Mouse (Mus musculus) spleen, adult 2 months (tissue): ENCODE data around the gene Dnal1. TPM values are rescaled to one million over a fixed set of nuclear protein-coding genes. Genes with fewer than 3 reads are reported as not detected.

ENCODE experiments used
- DNase-seq, 2 experiments: peaks; one replicate each; pipeline versions ENCODE4 v3.0.0 to v3.0.0-alpha.2; 2012 to 2021; ENCODE audit warnings: low spot score in 2 of 2, low read depth in 1 of 2
- H3K27ac ChIP-seq: fragments of 200-500 bp; 2 replicates; pipeline ENCODE4 v1.5.1; 2012; ENCODE audit warnings: low read length, inconsistent platforms; ENCODE audit not compliant: insufficient read depth
- H3K27me3 ChIP-seq: fragments of 200-500 bp; 2 replicates; pipeline ENCODE4 v1.6.1; 2012; ENCODE audit warnings: mild to moderate bottlenecking, moderate library complexity, low read length, inconsistent platforms; ENCODE audit not compliant: control insufficient read depth, insufficient read depth
- H3K36me3 ChIP-seq: fragments of 200-500 bp; 2 replicates; pipeline ENCODE4 v1.6.1; 2012; ENCODE audit warnings: mild to moderate bottlenecking, low read length, inconsistent platforms; ENCODE audit not compliant: control insufficient read depth, insufficient read depth
- H3K4me1 ChIP-seq: fragments of 200-500 bp; 2 replicates; pipeline ENCODE4 v1.6.1; 2011; ENCODE audit warnings: inconsistent platforms; ENCODE audit not compliant: control insufficient read depth, insufficient read depth, insufficient read length
- H3K4me3 ChIP-seq: fragments of 200-500 bp; 2 replicates; pipeline ENCODE4 v1.5.1; 2011; ENCODE audit warnings: mild to moderate bottlenecking, inconsistent platforms; ENCODE audit not compliant: insufficient read depth, insufficient read length; ENCODE audit errors: extremely low read depth
- CTCF ChIP-seq: fragments of 200-500 bp; IDR thresholded peaks from 2 replicates; pipeline ENCODE4 v1.5.1; 2011; ENCODE audit warnings: mild to moderate bottlenecking, inconsistent platforms; ENCODE audit not compliant: insufficient read depth, insufficient read length, insufficient replicate concordance; ENCODE audit errors: extremely low read depth
- POLR2A ChIP-seq: fragments of 200-500 bp; IDR thresholded peaks from 2 replicates; pipeline ENCODE4 v1.6.1; 2011; ENCODE audit warnings: low read depth, low read length, inconsistent platforms
- WGBS: fragments of 180-500 bp; shearing (Covaris S2); methylation state at CpG from one replicate; pipeline ENCODE4 v1.1.7; 2018; 5-methylcytosine and 5-hydroxymethylcytosine counted together
- polyA plus RNA-seq: library from polyadenylated mRNA; depleted of rRNA; stranded (reverse); fragments of >200 nt; gene quantifications from 2 replicates; pipeline ENCODE4 v1.2.3, GENCODE M21; 2012

The Dnal1 gene
- polyA plus RNA-seq, 1 experiment: 0.88 TPM

- Histone ChIP-seq H3K27ac (no peak overlapping the region), H3K4me1 (peaks cover 69% of the 10 kb centered on the region), H3K4me3 (no peak overlapping the region), H3K36me3 (peaks cover 2% of the 10 kb centered on the region), H3K27me3 (no peaks in the 10 kb centered on the region)
- DNase-seq: no peak
- 84% methylated on average over 7 of the region's 7 CpGs for WGBS
- TF ChIP-seq POLR2A: no peak
- no peak for TF ChIP-seq CTCF
These were observed 77.0 kb downstream of the Dnal1 start for GRCm38 (mm10) chr12:84191190-84191589.

- no peak for DNase-seq
- WGBS: 35% methylated on average over 5 of the region's 5 CpGs
- no peaks in the 10 kb centered on the region for H3K27me3 ChIP-seq
- H3K4me1 ChIP-seq: peaks cover 68% of the 10 kb centered on the region
- no peaks in the 10 kb centered on the region for H3K36me3 ChIP-seq
- H3K27ac ChIP-seq: peak overlapping the region; percentile 88
- no peak for TF ChIP-seq POLR2A
- no peak for TF ChIP-seq CTCF
- peak overlapping the region; percentile 92 for H3K4me3 ChIP-seq
These were observed 77.6 kb downstream of the Dnal1 start for GRCm38 (mm10) chr12:84191770-84192169.

- no peaks in the 10 kb centered on the region for H3K36me3 ChIP-seq
- WGBS: 3% methylated on average over 13 of the region's 13 CpGs
- H3K27ac ChIP-seq: peak overlapping the region; percentile 88
- TF ChIP-seq POLR2A (no peak), CTCF (no peak)
- no peak for DNase-seq
- peak overlapping the region; percentile 92 for H3K4me3 ChIP-seq
- H3K4me1 ChIP-seq: peaks cover 63% of the 10 kb centered on the region
- H3K27me3 ChIP-seq: no peaks in the 10 kb centered on the region
These were observed 78.1 kb downstream of the Dnal1 start for GRCm38 (mm10) chr12:84192280-84192679.

DNA sequence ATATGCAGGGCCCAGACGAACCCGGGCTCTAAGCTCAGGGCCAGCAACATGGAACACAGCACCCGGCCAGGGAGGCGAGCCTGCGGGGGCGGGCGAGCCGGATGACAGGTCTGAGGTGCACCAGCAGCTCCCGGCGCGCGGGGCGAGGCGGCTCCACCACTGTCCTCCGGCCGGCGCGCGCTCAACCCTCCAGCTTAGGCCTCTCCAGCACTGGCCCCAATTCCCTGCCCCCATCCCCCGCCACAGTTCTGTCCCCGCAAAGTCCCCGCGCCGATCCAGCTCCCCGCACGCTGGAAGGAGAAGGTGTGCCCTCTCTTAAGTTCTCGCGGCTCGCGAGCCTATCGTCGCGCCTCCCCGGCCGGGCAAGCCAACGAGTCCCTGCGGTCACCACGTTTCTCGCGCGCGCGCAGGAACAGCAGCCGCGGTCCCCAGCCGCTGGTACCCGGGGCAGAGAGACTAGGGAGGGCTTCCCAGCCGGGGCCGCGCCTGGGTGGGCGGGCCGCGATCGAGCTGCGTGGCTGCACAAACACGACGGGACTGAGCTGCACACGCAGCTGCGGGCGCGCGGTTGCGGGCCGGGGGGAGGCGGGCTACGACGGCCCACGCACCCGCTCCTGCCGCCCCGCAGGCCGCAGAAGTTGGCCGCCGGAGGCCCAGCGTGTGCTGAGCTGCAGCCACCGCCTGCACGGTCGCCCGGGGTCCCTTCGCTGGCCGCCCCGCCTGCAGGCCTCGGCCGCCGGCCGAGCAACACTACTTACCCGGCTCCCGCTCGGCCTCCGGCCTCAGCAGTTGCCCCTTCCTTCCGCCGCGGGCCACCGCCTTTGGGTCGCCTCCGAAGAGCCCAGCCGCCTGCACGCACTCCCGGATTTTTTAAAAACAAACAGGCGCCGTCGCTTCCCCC lies 78.8 kb downstream of the Dnal1 start:
- under 1% methylated on average over 99 of the region's 102 CpGs for WGBS
- TF ChIP-seq CTCF: no peak
- H3K36me3 ChIP-seq: no peaks in the 10 kb centered on the region
- H3K4me3 ChIP-seq: peak overlapping the region; percentile 92
- peak in 1 of 2 experiments; percentile 65 for DNase-seq
- H3K27me3 ChIP-seq: no peaks in the 10 kb centered on the region
- H3K27ac ChIP-seq: peak overlapping the region; percentile 88
- H3K4me1 ChIP-seq: peaks cover 56% of the 10 kb centered on the region

GRCm38 (mm10) chr12:84193642-84194399 lies 79.7 kb downstream of the Dnal1 start:
- H3K27ac ChIP-seq: peak overlapping the region; percentile 88
- no peaks in the 10 kb centered on the region for H3K27me3 ChIP-seq
- H3K36me3 ChIP-seq: no peaks in the 10 kb centered on the region
- DNase-seq: peak; percentile 87 to 96
- peak overlapping the region; percentile 92 for H3K4me3 ChIP-seq
- under 1% methylated on average over 49 of the region's 49 CpGs for WGBS
- peaks cover 48% of the 10 kb centered on the region for H3K4me1 ChIP-seq
- TF ChIP-seq POLR2A (peak; percentile 95), CTCF (no peak)

- no peak for TF ChIP-seq POLR2A
- no peak for TF ChIP-seq CTCF
- H3K36me3 ChIP-seq: no peaks in the 10 kb centered on the region
- no peak for DNase-seq
- peak overlapping the region; percentile 47 for H3K4me3 ChIP-seq
- no peaks in the 10 kb centered on the region for H3K27me3 ChIP-seq
- 6% methylated on average over 13 of the region's 13 CpGs for WGBS
- H3K27ac ChIP-seq: peak overlapping the region; percentile 78
- H3K4me1 ChIP-seq: peaks cover 42% of the 10 kb centered on the region
These were observed 80.4 kb downstream of the Dnal1 start for GRCm38 (mm10) chr12:84194400-84195109.
